Mouse (Mus musculus) kidney, postnatal 0 days (tissue): ENCODE results near the gene Ankrd40. TPM values are rescaled to one million over a fixed set of nuclear protein-coding genes. Genes with fewer than 3 reads are reported as not detected.
A peak's percentile ranks its signal among the peaks of the same experiment; 100 is the strongest.

ENCODE experiments used
- ATAC-seq: fragments of 200-750 bp; cut with Nextera tagmentation; replicated peaks from 2 replicates; pipeline ENCODE4 v1.8.0; 2017; ENCODE audit warnings: low read depth, moderate number of reproducible peaks, moderate TSS enrichment, moderate library complexity; ENCODE audit not compliant: low FRiP score
- DNase-seq: peaks from one replicate; pipeline ENCODE4 v3.0.0-alpha.2; 2016; ENCODE audit warnings: low spot score
- H3K27ac ChIP-seq: fragments of 300-500 bp; sonication (generic); 2 replicates; pipeline ENCODE4 v1.5.1; 2014; ENCODE audit warnings: mild to moderate bottlenecking
- H3K27me3 ChIP-seq: fragments of 300-500 bp; sonication (generic); 2 replicates; pipeline ENCODE4 v1.6.1; 2014; ENCODE audit warnings: low read length, mixed read lengths; ENCODE audit not compliant: insufficient read depth
- H3K36me3 ChIP-seq: fragments of 300-500 bp; sonication (generic); 2 replicates; pipeline ENCODE4 v1.6.1; 2014; ENCODE audit warnings: low read length, mixed read lengths; ENCODE audit not compliant: insufficient read depth
- H3K4me1 ChIP-seq: fragments of 300-500 bp; sonication (generic); replicated peaks from 2 replicates; pipeline ENCODE4 v1.6.1; 2014; ENCODE audit warnings: antibody characterized with exemption, low read length, mixed read lengths; ENCODE audit not compliant: insufficient read depth
- H3K4me2 ChIP-seq: fragments of 300-500 bp; sonication (generic); 2 replicates; pipeline ENCODE4 v1.6.1; 2014; ENCODE audit warnings: mild to moderate bottlenecking, low read length, moderate library complexity, mixed read lengths
- H3K4me3 ChIP-seq: fragments of 300-500 bp; sonication (generic); replicated peaks from 2 replicates; pipeline ENCODE4 v1.5.1; 2014; ENCODE audit warnings: low read depth, low read length
- H3K9ac ChIP-seq: fragments of 300-500 bp; sonication (generic); 2 replicates; pipeline ENCODE4 v1.6.1; 2014; ENCODE audit warnings: low read depth, low read length
- H3K9me3 ChIP-seq: fragments of 300-500 bp; sonication (generic); replicated peaks from 2 replicates; pipeline ENCODE4 v1.6.1; 2016; ENCODE audit warnings: low read length, inconsistent platforms, mixed read lengths
- CTCF ChIP-seq: IDR thresholded peaks from 2 replicates; pipeline ENCODE4 v1.5.1; 2016; ENCODE audit warnings: antibody characterized with exemption, low read depth, mild to moderate bottlenecking, moderate library complexity
- WGBS: fragments of 180-500 bp; shearing (Covaris S2); extraction: QIAGEN DNeasy Blood & Tissue Kit; methylation state at CpG from one replicate; pipeline ENCODE4 v1.1.7; 2014; 5-methylcytosine and 5-hydroxymethylcytosine counted together
- polyA plus RNA-seq: library from polyadenylated mRNA; unstranded; fragments of >200 nt; fragmentation: Nextera tagmentation; extraction: Ambion mirVana; gene quantifications from 2 replicates; pipeline ENCODE4 v1.2.1, GENCODE M21; 2015

Gene Ankrd40
- polyA plus RNA-seq = 17.9 and 21.9 TPM in 2 replicates

DNA sequence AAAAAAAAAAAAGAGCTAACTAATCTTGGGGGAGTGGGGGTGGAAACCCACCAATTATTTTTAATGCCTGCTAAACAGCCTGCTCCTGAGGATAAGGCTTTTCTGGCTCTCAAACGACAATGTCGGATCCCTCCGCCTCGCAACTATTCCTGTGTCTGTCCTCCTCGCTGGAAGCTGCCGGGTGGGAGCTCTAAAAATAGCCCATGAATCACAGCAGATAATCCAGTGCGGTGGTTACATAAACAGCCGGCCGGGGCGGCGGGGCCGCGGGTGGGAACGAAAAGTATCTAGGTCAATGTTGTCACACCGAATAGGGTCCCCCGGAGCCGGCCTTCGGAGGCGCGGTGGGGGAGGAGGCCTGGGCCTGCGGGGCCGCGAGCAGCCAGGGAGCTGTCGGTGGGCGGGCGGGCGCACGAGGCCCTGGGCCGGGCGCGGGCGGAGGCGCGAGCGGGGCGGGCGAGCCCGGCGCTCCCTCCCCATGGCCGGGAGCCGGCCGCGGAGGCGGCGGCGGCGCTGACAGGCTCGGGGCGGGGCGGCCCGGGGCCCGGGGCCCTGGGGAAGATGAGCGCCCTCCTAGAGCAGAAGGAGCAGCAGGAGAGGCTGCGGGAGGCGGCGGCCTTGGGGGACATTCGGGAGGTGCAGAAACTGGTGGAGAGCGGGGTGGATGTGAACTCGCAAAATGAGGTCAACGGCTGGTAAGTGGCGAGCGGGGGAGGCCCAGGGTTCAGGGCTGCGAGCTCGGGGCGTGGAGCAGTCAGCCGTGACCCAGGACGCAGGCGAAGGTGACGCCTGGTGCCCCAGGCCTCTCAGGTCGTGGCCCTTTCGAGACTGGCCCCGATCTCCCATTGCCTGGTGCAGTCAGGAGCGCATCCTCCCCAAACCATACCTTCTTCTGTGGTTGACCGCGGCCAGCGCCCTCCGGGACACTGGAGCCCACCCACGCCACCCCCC, at the start of gene Ankrd40:
Gene Ankrd40, plus strand, starts transcription at position 309 of the 951 bp plus-strand sequence.
- Histone ChIP-seq H3K9me3 (no peaks in the 10 kb centered on the region), H3K4me2 (peak within 1 kb of the TSS; percentile 79), H3K27me3 (no peaks in the 10 kb centered on the region), H3K9ac (peak within 1 kb of the TSS; percentile 98), H3K27ac (peak within 1 kb of the TSS; percentile 100), H3K4me1 (no peaks in the 10 kb centered on the region; the same call in 1 of the 2 replicates), H3K36me3 (no peaks in the 10 kb centered on the region), H3K4me3 (peak within 1 kb of the TSS; percentile 70)
- under 1% methylated on average over 76 of the region's 78 CpGs for WGBS
- DNase-seq (peak; percentile 97), ATAC-seq (peak; percentile 89)
- no peak for TF ChIP-seq CTCF

DNA sequence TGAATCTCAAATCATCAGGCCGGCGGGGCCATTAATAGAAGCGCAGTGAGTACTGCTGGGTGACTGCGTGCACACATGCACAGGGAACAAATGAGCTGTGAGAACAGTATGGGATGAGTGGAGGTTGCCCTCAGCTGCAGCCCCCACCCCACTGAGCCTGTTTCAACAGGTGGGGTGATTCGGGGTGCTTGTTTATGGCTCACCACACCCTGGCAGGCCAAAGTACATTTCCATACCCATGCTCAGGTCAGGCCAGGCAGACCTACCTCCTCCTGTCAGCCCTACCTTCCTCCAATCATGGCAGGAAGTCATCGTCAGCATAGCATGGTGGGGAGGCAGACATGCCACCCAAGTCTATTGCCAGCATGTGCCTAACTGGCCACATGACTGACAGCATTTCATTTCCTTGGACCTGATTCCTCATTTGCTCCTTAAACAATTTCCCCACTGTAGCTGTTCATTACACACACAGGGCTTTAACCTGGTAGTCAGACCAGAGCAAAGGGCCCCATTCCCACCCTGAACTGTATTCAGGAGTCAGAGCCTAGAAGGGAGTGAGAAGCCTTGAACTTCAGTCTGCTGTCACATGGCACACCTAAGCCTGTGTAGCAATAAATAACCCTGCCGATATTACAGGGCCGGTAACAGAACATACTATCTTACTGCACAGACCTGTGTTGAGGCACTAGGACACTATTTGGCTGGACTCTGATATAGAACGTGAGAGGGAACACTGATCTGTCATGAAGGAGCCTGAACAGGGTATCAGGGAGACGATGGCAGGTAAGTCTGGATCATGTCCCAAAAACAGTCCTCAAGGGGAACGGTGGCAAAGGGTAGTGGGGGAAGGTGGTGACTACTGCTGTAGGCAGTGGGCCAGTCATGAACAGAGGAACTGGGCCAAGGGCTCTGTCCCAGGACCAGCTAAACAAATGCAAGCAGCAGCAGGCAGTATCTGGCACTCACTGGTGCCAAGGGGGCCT, 46.3 kb upstream of the Ankrd40 start, which contains the start of gene Gm21885:
Gene Gm21885, plus strand, starts transcription at position 675 of the 983 bp plus-strand sequence.
- no peaks in the 10 kb centered on the region for H3K27me3 ChIP-seq
- DNase-seq (no peak), ATAC-seq (0 out of 2 replicates have a peak, but pooled peaks have one; percentile 7)
- no peak within 1 kb of the TSS for H3K4me3 ChIP-seq
- no peaks in the 10 kb centered on the region for H3K9me3 ChIP-seq
- no peak for TF ChIP-seq CTCF
- no peak within 1 kb of the TSS for H3K9ac ChIP-seq
- no peak within 1 kb of the TSS for H3K27ac ChIP-seq
- WGBS = 77% methylated on average over 11 of the region's 11 CpGs
- no peak within 1 kb of the TSS for H3K4me2 ChIP-seq
- no peaks in the 10 kb centered on the region for H3K4me1 ChIP-seq
- 0 out of 2 replicates have a peak, but pooled peaks cover 7% of the 10 kb centered on the region for H3K36me3 ChIP-seq

DNA sequence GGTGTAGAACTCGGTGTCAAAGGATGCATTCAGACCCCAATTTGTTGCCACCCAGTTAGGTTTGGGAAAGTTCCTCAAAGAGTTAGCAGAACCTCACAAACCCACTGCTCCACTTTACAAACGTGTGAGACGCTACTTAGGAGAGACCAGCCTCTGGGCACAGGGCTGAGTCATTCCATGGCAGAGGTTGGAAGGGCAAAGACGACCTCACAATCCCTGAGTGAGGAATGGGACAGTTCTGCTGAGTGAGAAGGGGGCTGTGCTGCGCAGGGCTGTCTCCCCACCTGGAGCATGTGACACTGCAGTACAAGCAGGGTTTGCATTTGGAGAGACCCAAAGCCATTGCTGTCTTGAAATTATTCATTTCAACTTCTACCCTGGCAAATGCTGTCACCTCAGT, 45.5 kb upstream of the Ankrd40 start:
- WGBS = 60% methylated on average over 5 of the region's 5 CpGs

DNA sequence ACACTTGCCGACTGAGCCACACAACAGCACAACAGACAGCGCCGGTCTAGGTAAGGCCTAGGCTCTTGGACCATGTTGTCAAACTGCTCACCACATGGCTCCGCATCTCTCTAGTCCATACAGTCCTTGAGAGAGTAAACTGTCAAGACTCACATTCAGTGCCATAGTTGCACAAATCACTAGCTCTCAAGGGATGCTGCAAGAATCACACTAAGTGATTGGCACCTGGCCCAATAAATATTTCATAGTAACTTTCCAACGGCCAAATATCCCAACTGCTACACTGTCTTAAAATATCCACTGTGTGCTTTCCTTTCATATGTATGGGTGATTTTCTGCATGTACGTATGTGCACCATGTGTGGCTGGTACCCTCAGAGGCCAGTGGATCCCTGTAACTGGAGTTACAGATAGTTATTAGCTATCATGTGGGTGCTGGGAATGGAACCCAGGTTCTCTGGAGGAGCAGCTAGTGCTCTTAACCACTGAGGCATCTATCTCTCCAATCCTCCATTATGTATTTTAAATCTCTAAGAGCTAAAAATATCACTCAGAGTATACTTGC, 44.2 kb upstream of the Ankrd40 start:
- no peak for TF ChIP-seq CTCF
- H3K36me3 ChIP-seq = peaks cover 21% of the 10 kb centered on the region; the same call in 1 of the 2 replicates
- 92% methylated on average over 6 of the region's 6 CpGs for WGBS
- no peaks in the 10 kb centered on the region for H3K9me3 ChIP-seq
- no peak overlapping the region for H3K4me3 ChIP-seq
- no peak overlapping the region for H3K9ac ChIP-seq
- DNase-seq (no peak), ATAC-seq (no peak)
- no peak overlapping the region for H3K4me2 ChIP-seq
- H3K4me1 ChIP-seq = no peaks in the 10 kb centered on the region
- H3K27me3 ChIP-seq = no peaks in the 10 kb centered on the region
- H3K27ac ChIP-seq = no peak overlapping the region

More for the DNA sequence above, 45.5 kb upstream of the Ankrd40 start:
- TF ChIP-seq CTCF = no peak
- Histone ChIP-seq H3K4me1 (no peaks in the 10 kb centered on the region), H3K27me3 (no peaks in the 10 kb centered on the region), H3K27ac (no peak overlapping the region), H3K9ac (no peak overlapping the region), H3K36me3 (0 out of 2 replicates have a peak, but pooled peaks cover 9% of the 10 kb centered on the region), H3K4me3 (no peak overlapping the region), H3K4me2 (no peak overlapping the region), H3K9me3 (no peaks in the 10 kb centered on the region)
- DNase-seq (no peak), ATAC-seq (no peak)

DNA sequence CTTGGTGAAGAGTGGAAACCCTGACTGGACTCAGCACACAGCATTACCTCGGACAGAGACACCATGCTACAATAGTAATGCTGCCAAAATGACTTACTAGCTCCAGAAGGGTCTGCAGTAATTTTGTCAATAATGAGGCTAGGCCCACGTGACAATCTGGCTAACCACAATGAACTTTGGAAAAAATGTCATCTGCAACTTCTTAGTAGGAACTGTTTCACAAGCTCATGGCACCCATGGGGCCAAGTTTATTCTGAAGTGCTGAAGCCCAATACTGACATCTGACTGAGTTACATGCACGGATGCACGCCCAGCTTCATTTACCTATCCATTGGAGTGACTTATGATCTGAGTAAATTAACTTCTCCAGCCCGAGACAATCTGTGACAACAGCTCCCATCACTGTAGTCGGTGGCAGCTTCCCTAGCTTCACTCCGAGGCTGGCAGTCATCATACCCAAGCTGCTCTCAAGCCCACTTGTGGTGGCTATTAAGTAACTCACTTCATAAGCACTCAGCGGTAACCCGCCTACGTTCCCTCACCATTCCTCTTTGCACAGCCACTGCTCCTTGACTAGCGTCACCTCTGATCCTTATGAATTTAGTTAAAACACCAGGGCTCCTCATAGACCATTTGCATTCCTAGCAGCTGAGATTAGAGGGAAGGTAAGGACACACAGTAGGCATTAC, 41.8 kb upstream of the Ankrd40 start:
- Histone ChIP-seq H3K9ac (no peak overlapping the region), H3K9me3 (no peaks in the 10 kb centered on the region), H3K27ac (no peak overlapping the region), H3K4me1 (no peaks in the 10 kb centered on the region), H3K4me2 (no peak overlapping the region), H3K27me3 (no peaks in the 10 kb centered on the region), H3K36me3 (peaks cover 43% of the 10 kb centered on the region), H3K4me3 (no peak overlapping the region)
- peak; percentile 27; the same call in 1 of the 2 replicates for ATAC-seq
- no peak for DNase-seq
- TF ChIP-seq CTCF = no peak
- 75% methylated on average over 11 of the region's 11 CpGs for WGBS
